Mouse (Mus musculus): ENCODE measurements at regions not wholly inside any gene's neighbourhood (a gene's known extent, or its start where the extent isn't known, plus 50 kb on each side); places are given as distances from the start of the nearest gene placed in this dataset.

- TF ChIP-seq CTCF (IDR thresholded peaks at IDR 0.05 in 2 of 3, conservative IDR thresholded peaks at IDR 0.05 in 1 of 3; ENCODE audit: control insufficient read depth in 1 of 3, insufficient read depth in 1 of 3, low read depth in 2 of 3, low read length in 3 of 3, poor library complexity in 1 of 3, severe bottlenecking in 1 of 3) (no peak), USF1 (IDR thresholded peaks at IDR 0.05; ENCODE audit: low read depth, low read length) (no peak), ZC3H11A (IDR thresholded peaks at IDR 0.05; ENCODE audit: low read depth, low read length) (no peak), HCFC1 (IDR thresholded peaks at IDR 0.05; ENCODE audit: low read depth, low read length) (no peak)
These were observed 337.7 kb downstream of the Hlx start for GRCm38 (mm10) chr1:184394559-184395194.

All from MEL (cell line).